Mouse (Mus musculus) erythroblast, adult 5-6 weeks (primary cell): ENCODE data around the gene Ppp1r1a. TPM values are rescaled to one million over a fixed set of nuclear protein-coding genes. Genes with fewer than 3 reads are reported as not detected.

ENCODE experiments used
- ATAC-seq: replicated peaks from 2 replicates; pipeline ENCODE4 v1.8.0; 2016; ENCODE audit warnings: moderate number of reproducible peaks, mild to moderate bottlenecking, moderate TSS enrichment, inconsistent platforms; ENCODE audit not compliant: poor library complexity, low FRiP score, severe bottlenecking
- total RNA-seq, 2 experiments: library from RNA; stranded (forward) in 1 of 2; stranded (reverse) in 1 of 2; fragments of 150-400 nt in 1 of 2; fragments of 200-764, 138-1000 nt in 1 of 2; gene quantifications; 2 replicates each; pipeline versions ENCODE4 v1.2.3 to v1.2.4; 2015 to 2017; ENCODE audit warnings: low replicate concordance in 2 of 2

Gene Ppp1r1a
- total RNA-seq (2015; ENCODE audit: low replicate concordance) (not detected in 2 replicates), total RNA-seq (2017; ENCODE audit: low replicate concordance) (not detected in 2 replicates)

GRCm38 (mm10) chr15:103537822-103538213 is at the start of gene Ppp1r1a:
TSS of gene Ppp1r1a (minus strand) at chr15:103538003.
- ATAC-seq, result no peak

GRCm38 (mm10) chr15:103585876-103586275 is 48.1 kb upstream of the Ppp1r1a start:
- ATAC-seq, result no peak

GRCm38 (mm10) chr15:103564981-103565380 is 27.2 kb upstream of the Ppp1r1a start, which contains the start of gene Glycam1:
TSS of gene Glycam1 (minus strand) at chr15:103565081.
- no peak for ATAC-seq

GRCm38 (mm10) chr15:103552096-103552690 is 14.4 kb upstream of the Ppp1r1a start:
- peak; percentile 82; the same call in 1 of the 2 replicates for ATAC-seq

GRCm38 (mm10) chr15:103551053-103551452 is 13.2 kb upstream of the Ppp1r1a start:
- ATAC-seq, result no peak

GRCm38 (mm10) chr15:103549475-103549874 is 11.7 kb upstream of the Ppp1r1a start:
- ATAC-seq, result no peak

- no peak for ATAC-seq
Measured at GRCm38 (mm10) chr15:103547983-103548382, 10.2 kb upstream of the Ppp1r1a start.

GRCm38 (mm10) chr15:103542526-103542925 is 4.7 kb upstream of the Ppp1r1a start:
- ATAC-seq, result no peak

- no peak for ATAC-seq
Measured at GRCm38 (mm10) chr15:103540646-103541045, 2.8 kb upstream of the Ppp1r1a start.

- ATAC-seq, result no peak
Measured at GRCm38 (mm10) chr15:103539259-103539658, 1.5 kb upstream of the Ppp1r1a start.

GRCm38 (mm10) chr15:103537011-103537821 is 587 bp downstream of the Ppp1r1a start:
- no peak for ATAC-seq

- no peak for ATAC-seq
Measured at GRCm38 (mm10) chr15:103536456-103536855, 1.3 kb downstream of the Ppp1r1a start.

- no peak for ATAC-seq
Measured at GRCm38 (mm10) chr15:103535786-103536185, 2.0 kb downstream of the Ppp1r1a start.

GRCm38 (mm10) chr15:103535030-103535429 is 2.8 kb downstream of the Ppp1r1a start:
- no peak for ATAC-seq

GRCm38 (mm10) chr15:103534054-103534620 is 3.7 kb downstream of the Ppp1r1a start:
- no peak for ATAC-seq

GRCm38 (mm10) chr15:103530372-103530771 is 7.4 kb downstream of the Ppp1r1a start:
- peak; percentile 51; the same call in 1 of the 2 replicates for ATAC-seq

GRCm38 (mm10) chr15:103523156-103523555 is 14.6 kb downstream of the Ppp1r1a start:
- ATAC-seq, result no peak

- no peak for ATAC-seq
Measured at GRCm38 (mm10) chr15:103522458-103523099, 15.2 kb downstream of the Ppp1r1a start.

GRCm38 (mm10) chr15:103519386-103520378 is 18.1 kb downstream of the Ppp1r1a start:
- ATAC-seq, result no peak
